ENCODE assay signal across 16 mouse cellular contexts in genomic region chr3:104257041-104257440, GRCm38 (mm10).
"Had no signal": no experiment of that assay in that cellular context is flagged by ENCODE, and none has a peak within 500 bp of the region (broad histone marks: within the 10 kb centered on the region; RNA-seq: fewer than 3 reads in every experiment).

No protein-coding gene starts in this region.

- H3K27me3 ChIP-seq: liver, embryonic 13.5 days; liver, embryonic 15.5 days; megakaryocyte, embryonic 14.5 days; midbrain, embryonic 13.5 days; midbrain, embryonic 15.5 days; neural tube, embryonic 12.5 days; stomach, embryonic 15.5 days had no signal

- H3K4me1 ChIP-seq: liver, embryonic 13.5 days; liver, embryonic 15.5 days; megakaryocyte, embryonic 14.5 days; midbrain, embryonic 15.5 days; neural tube, embryonic 12.5 days; stomach, embryonic 15.5 days had no signal

- H3K36me3 ChIP-seq: liver, embryonic 13.5 days; liver, embryonic 15.5 days; midbrain, embryonic 13.5 days; midbrain, embryonic 15.5 days; neural tube, embryonic 12.5 days; stomach, embryonic 15.5 days had no signal

- H3K9ac ChIP-seq: liver, embryonic 13.5 days; liver, embryonic 15.5 days; liver, postnatal 0 days; midbrain, embryonic 13.5 days; midbrain, embryonic 15.5 days; neural tube, embryonic 12.5 days; stomach, embryonic 15.5 days had no signal

- H3K27ac ChIP-seq: liver, embryonic 13.5 days; liver, embryonic 15.5 days; macrophage; midbrain, embryonic 13.5 days; midbrain, embryonic 15.5 days; neural tube, embryonic 12.5 days; stomach, embryonic 15.5 days; stomach, postnatal 0 days had no signal

- H3K9me3 ChIP-seq: liver, embryonic 13.5 days; liver, embryonic 15.5 days; megakaryocyte, embryonic 14.5 days; midbrain, embryonic 13.5 days; midbrain, embryonic 15.5 days; neural tube, embryonic 12.5 days; stomach, embryonic 15.5 days had no signal

- DNase-seq: liver; liver, embryonic 13.5 days; liver, postnatal 0 days; right cerebral cortex, postnatal 14 days; thymus, adult 2 months; thymus, postnatal 25 days had no signal

- ATAC-seq: liver, postnatal 0 days; midbrain, embryonic 13.5 days; midbrain, embryonic 15.5 days had no signal

- H3K4me2 ChIP-seq: liver, embryonic 11.5 days; liver, embryonic 13.5 days; liver, embryonic 15.5 days; midbrain, embryonic 11.5 days; midbrain, embryonic 13.5 days; midbrain, embryonic 15.5 days; neural tube, embryonic 12.5 days; stomach, embryonic 15.5 days had no signal

- H3K4me3 ChIP-seq: liver, embryonic 13.5 days; liver, embryonic 15.5 days; megakaryocyte, embryonic 14.5 days; midbrain, embryonic 13.5 days; midbrain, embryonic 15.5 days; neural tube, embryonic 12.5 days; stomach, embryonic 15.5 days had no signal
